Mouse (Mus musculus): ENCODE data around the gene BC051142. TPM values are rescaled to one million over a fixed set of nuclear protein-coding genes. Genes with fewer than 3 reads are reported as not detected.

BC051142 gene
- polyA plus RNA-seq (2012; fragmentation: generic; extraction: Trizol) = not detected
- long read RNA-seq, experiment 1 = 0 reads
- long read RNA-seq, experiment 2 = 0 reads

GRCm38 (mm10) chr17:34398711-34399393 lies at the start of gene BC051142:
Gene BC051142, plus strand, starts transcription at chr17:34398820.
- H3K27me3 ChIP-seq (ENCODE audit: control insufficient read depth, insufficient read depth, insufficient read length) = peaks cover 4% of the 10 kb centered on the region
- H3K79me2 ChIP-seq (ENCODE audit: control insufficient read depth, insufficient read depth) = no peaks in the 10 kb centered on the region
- H3K4me3 ChIP-seq (ENCODE audit: insufficient read depth, poor library complexity, severe bottlenecking) = no peak within 1 kb of the TSS

DNA sequence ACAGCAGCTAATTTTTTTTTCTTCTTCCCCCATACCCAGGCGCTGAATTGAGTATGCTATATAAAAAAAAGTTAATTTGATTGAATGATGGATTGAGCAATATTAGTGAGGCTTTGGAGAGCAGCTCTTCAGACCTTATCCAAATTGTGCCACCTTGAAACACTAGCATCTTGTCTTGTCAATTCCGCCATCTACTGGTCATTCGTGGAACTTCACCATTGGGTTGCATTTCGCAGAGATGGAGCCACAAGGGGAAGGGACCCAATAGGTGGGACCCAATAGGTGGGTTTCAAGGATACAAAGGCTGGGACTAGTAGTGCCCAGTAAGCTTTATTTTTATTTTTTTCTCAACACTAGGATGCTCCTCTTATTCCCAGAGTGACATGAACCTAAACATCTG lies 49.2 kb upstream of the BC051142 start:
- Histone ChIP-seq H3K4me3 (ENCODE audit: insufficient read depth, poor library complexity, severe bottlenecking) (no peak overlapping the region), H3K79me3 (ENCODE audit: low read depth) (no peaks in the 10 kb centered on the region), H3ac (ENCODE audit: control insufficient read depth, insufficient read length, low read depth) (no peak overlapping the region), H3K79me2 (ENCODE audit: control insufficient read depth, insufficient read depth) (no peaks in the 10 kb centered on the region), H3K36me3 (ENCODE audit: control insufficient read depth, insufficient read depth) (no peaks in the 10 kb centered on the region), H3K27me3 (ENCODE audit: control insufficient read depth, insufficient read depth, insufficient read length) (no peaks in the 10 kb centered on the region)
- TF ChIP-seq FOSL1 (IDR thresholded peaks at IDR 0.05; ENCODE audit: insufficient read depth, low read length, poor library complexity, severe bottlenecking) (no peak), CEBPB (IDR thresholded peaks at IDR 0.05; ENCODE audit: low read depth) (no peak), USF1 (IDR thresholded peaks at IDR 0.05; ENCODE audit: low read depth) (no peak), MAX (IDR thresholded peaks at IDR 0.05) (no peak), MYOG (IDR thresholded peaks at IDR 0.05; ENCODE audit: control insufficient read depth, extremely low read depth, insufficient read length) (no peak), MYOD1 (IDR thresholded peaks at IDR 0.05; ENCODE audit: control insufficient read depth, insufficient read length, low read depth) (no peak), CTCF (IDR thresholded peaks at IDR 0.05; ENCODE audit: control insufficient read depth, insufficient read depth, insufficient read length) (no peak)

More at GRCm38 (mm10) chr17:34398711-34399393, at the start of gene BC051142:
- Histone ChIP-seq H3ac (ENCODE audit: control insufficient read depth, insufficient read length, low read depth) (no peak within 1 kb of the TSS), H3K79me3 (ENCODE audit: low read depth) (no peaks in the 10 kb centered on the region), H3K36me3 (ENCODE audit: control insufficient read depth, insufficient read depth) (no peaks in the 10 kb centered on the region)
- TF ChIP-seq MYOG (IDR thresholded peaks at IDR 0.05; ENCODE audit: control insufficient read depth, extremely low read depth, insufficient read length) (no peak), CEBPB (IDR thresholded peaks at IDR 0.05; ENCODE audit: low read depth) (no peak), MAX (IDR thresholded peaks at IDR 0.05) (no peak), USF1 (IDR thresholded peaks at IDR 0.05; ENCODE audit: low read depth) (no peak), MYOD1 (IDR thresholded peaks at IDR 0.05; ENCODE audit: control insufficient read depth, insufficient read length, low read depth) (no peak), FOSL1 (IDR thresholded peaks at IDR 0.05; ENCODE audit: insufficient read depth, low read length, poor library complexity, severe bottlenecking) (no peak), CTCF (IDR thresholded peaks at IDR 0.05; ENCODE audit: control insufficient read depth, insufficient read depth, insufficient read length) (no peak)

GRCm38 (mm10) chr17:34354539-34354938 lies 44.1 kb upstream of the BC051142 start, which contains the start of gene Btnl2:
Gene Btnl2, plus strand, starts transcription at chr17:34354822.
- peaks cover 6% of the 10 kb centered on the region for H3K27me3 ChIP-seq (ENCODE audit: control insufficient read depth, insufficient read depth, insufficient read length)
- TF ChIP-seq MYOD1 (IDR thresholded peaks at IDR 0.05; ENCODE audit: control insufficient read depth, insufficient read length, low read depth) = no peak
- TF ChIP-seq MAX (IDR thresholded peaks at IDR 0.05) = no peak
- no peak for TF ChIP-seq USF1 (IDR thresholded peaks at IDR 0.05; ENCODE audit: low read depth)
- H3K79me3 ChIP-seq (ENCODE audit: low read depth) = no peaks in the 10 kb centered on the region
- H3K4me3 ChIP-seq (ENCODE audit: insufficient read depth, poor library complexity, severe bottlenecking) = no peak within 1 kb of the TSS
- no peaks in the 10 kb centered on the region for H3K79me2 ChIP-seq (ENCODE audit: control insufficient read depth, insufficient read depth)
- H3ac ChIP-seq (ENCODE audit: control insufficient read depth, insufficient read length, low read depth) = no peak within 1 kb of the TSS
- no peaks in the 10 kb centered on the region for H3K36me3 ChIP-seq (ENCODE audit: control insufficient read depth, insufficient read depth)

DNA sequence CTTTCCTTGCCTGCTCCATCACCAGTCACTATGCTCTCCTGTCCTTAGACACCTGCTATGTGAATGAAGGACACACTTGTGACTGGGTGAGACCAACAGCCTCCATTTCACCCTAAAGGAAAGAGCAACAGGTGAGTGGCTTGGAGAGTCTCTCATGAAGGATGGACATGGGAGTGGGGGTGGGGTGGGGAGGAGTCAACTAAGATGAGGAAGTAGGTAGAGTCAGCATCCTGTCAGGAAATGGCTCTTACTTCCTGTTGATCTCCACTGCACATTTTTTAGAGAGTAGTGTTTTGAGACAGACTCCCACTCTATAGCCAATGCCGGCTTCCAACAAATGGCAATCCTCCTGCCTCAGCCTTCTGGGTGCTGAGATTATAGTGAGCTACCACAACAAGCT lies 43.7 kb upstream of the BC051142 start:
- Histone ChIP-seq H3K36me3 (ENCODE audit: control insufficient read depth, insufficient read depth) (no peaks in the 10 kb centered on the region), H3K79me2 (ENCODE audit: control insufficient read depth, insufficient read depth) (no peaks in the 10 kb centered on the region), H3K4me3 (ENCODE audit: insufficient read depth, poor library complexity, severe bottlenecking) (no peak overlapping the region), H3K27me3 (ENCODE audit: control insufficient read depth, insufficient read depth, insufficient read length) (peaks cover 6% of the 10 kb centered on the region), H3ac (ENCODE audit: control insufficient read depth, insufficient read length, low read depth) (no peak overlapping the region), H3K79me3 (ENCODE audit: low read depth) (no peaks in the 10 kb centered on the region)
- no peak for TF ChIP-seq FOSL1 (IDR thresholded peaks at IDR 0.05; ENCODE audit: insufficient read depth, low read length, poor library complexity, severe bottlenecking)
- no peak for TF ChIP-seq USF1 (IDR thresholded peaks at IDR 0.05; ENCODE audit: low read depth)
- no peak for TF ChIP-seq MYOD1 (IDR thresholded peaks at IDR 0.05; ENCODE audit: control insufficient read depth, insufficient read length, low read depth)
- TF ChIP-seq CTCF (IDR thresholded peaks at IDR 0.05; ENCODE audit: control insufficient read depth, insufficient read depth, insufficient read length) = no peak
- no peak for TF ChIP-seq MYOG (IDR thresholded peaks at IDR 0.05; ENCODE audit: control insufficient read depth, extremely low read depth, insufficient read length)
- no peak for TF ChIP-seq MAX (IDR thresholded peaks at IDR 0.05)
- no peak for TF ChIP-seq CEBPB (IDR thresholded peaks at IDR 0.05; ENCODE audit: low read depth)

DNA sequence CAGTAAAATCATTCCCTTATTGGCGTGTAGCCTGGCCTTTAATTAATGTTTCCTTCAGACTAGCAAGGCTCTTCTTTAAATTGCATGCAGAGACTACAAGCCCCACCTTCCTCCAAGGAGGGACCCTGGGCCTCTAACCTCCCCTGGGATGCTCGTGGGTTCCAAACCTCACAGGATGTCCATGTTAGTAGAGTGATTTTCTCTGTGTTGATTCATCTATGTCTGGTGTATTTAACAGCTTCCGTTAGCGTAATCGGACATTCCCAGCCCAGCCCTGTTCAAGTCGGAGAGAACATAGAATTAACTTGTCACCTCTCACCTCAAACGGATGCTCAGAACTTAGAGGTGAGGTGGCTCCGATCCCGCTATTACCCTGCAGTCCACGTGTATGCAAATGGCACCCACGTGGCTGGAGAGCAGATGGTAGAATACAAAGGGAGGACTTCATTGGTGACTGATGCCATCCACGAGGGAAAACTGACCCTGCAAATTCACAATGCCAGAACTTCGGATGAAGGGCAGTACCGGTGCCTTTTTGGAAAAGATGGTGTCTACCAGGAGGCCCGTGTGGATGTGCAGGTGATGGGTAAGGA lies 35.6 kb upstream of the BC051142 start:
- peaks cover 8% of the 10 kb centered on the region for H3K27me3 ChIP-seq (ENCODE audit: control insufficient read depth, insufficient read depth, insufficient read length)
- TF ChIP-seq MYOD1 (IDR thresholded peaks at IDR 0.05; ENCODE audit: control insufficient read depth, insufficient read length, low read depth) = no peak
- no peak for TF ChIP-seq MYOG (IDR thresholded peaks at IDR 0.05; ENCODE audit: control insufficient read depth, extremely low read depth, insufficient read length)
- TF ChIP-seq USF1 (IDR thresholded peaks at IDR 0.05; ENCODE audit: low read depth) = no peak
- no peak for TF ChIP-seq CTCF (IDR thresholded peaks at IDR 0.05; ENCODE audit: control insufficient read depth, insufficient read depth, insufficient read length)
- TF ChIP-seq MAX (IDR thresholded peaks at IDR 0.05) = no peak
- no peak for TF ChIP-seq FOSL1 (IDR thresholded peaks at IDR 0.05; ENCODE audit: insufficient read depth, low read length, poor library complexity, severe bottlenecking)
- no peaks in the 10 kb centered on the region for H3K79me3 ChIP-seq (ENCODE audit: low read depth)
- H3K4me3 ChIP-seq (ENCODE audit: insufficient read depth, poor library complexity, severe bottlenecking) = no peak overlapping the region
- no peaks in the 10 kb centered on the region for H3K79me2 ChIP-seq (ENCODE audit: control insufficient read depth, insufficient read depth)
- H3K36me3 ChIP-seq (ENCODE audit: control insufficient read depth, insufficient read depth) = no peaks in the 10 kb centered on the region
- H3ac ChIP-seq (ENCODE audit: control insufficient read depth, insufficient read length, low read depth) = no peak overlapping the region
